Mouse (Mus musculus): ENCODE measurements around the gene Dqx1.

Dqx1 gene

GRCm38 (mm10) chr6:83108762-83109668, 51.4 kb downstream of the Dqx1 start, which contains the start of gene Mrpl53:
Gene Mrpl53 (plus strand): TSS chr6:83109040.
- peak; percentile 82 for DNase-seq

- no peak for DNase-seq
These were observed 54.0 kb downstream of the Dqx1 start for GRCm38 (mm10) chr6:83111510-83112136.

GRCm38 (mm10) chr6:83115011-83115671, 57.5 kb downstream of the Dqx1 start, which contains the start of gene Mogs:
Gene Mogs (plus strand): TSS chr6:83115496.
- DNase-seq: peak; percentile 96

- DNase-seq: no peak
These were observed 58.2 kb downstream of the Dqx1 start for GRCm38 (mm10) chr6:83115682-83116372.

- no peak for DNase-seq
These were observed 58.9 kb downstream of the Dqx1 start for GRCm38 (mm10) chr6:83116373-83117164.

Data from lung, postnatal 36 days (tissue).